Mouse (Mus musculus) limb, embryonic 11.5 days (tissue): ENCODE results near the gene Spcs1. TPM values are rescaled to one million over a fixed set of nuclear protein-coding genes. Genes with fewer than 3 reads are reported as not detected.
A peak's percentile ranks its signal among the peaks of the same experiment; 100 is the strongest.

Experiments used
- ATAC-seq: fragments of 200-750 bp; cut with Nextera tagmentation; 2 replicates; pipeline ENCODE4 v1.8.0; 2017; ENCODE audit warnings: low read depth; ENCODE audit not compliant: insufficient number of reproducible peaks, low FRiP score, low TSS enrichment
- DNase-seq: peaks from one replicate; pipeline ENCODE4 v3.0.0-alpha.2; 2015; ENCODE audit warnings: low spot score
- H3K27ac ChIP-seq: fragments of 300-500 bp; sonication (generic); replicated peaks from 2 replicates; pipeline ENCODE4 v1.5.1; 2014; ENCODE audit warnings: low read depth, mild to moderate bottlenecking, low read length
- H3K27me3 ChIP-seq: fragments of 300-500 bp; sonication (generic); 2 replicates; pipeline ENCODE4 v1.6.1; 2014; ENCODE audit warnings: mild to moderate bottlenecking, low read length, mixed read lengths; ENCODE audit not compliant: control insufficient read depth, insufficient read depth
- H3K36me3 ChIP-seq: fragments of 300-500 bp; sonication (generic); 2 replicates; pipeline ENCODE4 v1.6.1; 2014; ENCODE audit warnings: mild to moderate bottlenecking, low read length, moderate library complexity, mixed read lengths; ENCODE audit not compliant: control insufficient read depth, insufficient read depth
- H3K4me1 ChIP-seq: fragments of 300-500 bp; sonication (generic); 2 replicates; pipeline ENCODE4 v1.6.1; 2014; ENCODE audit warnings: low read length, mixed read lengths; ENCODE audit not compliant: control insufficient read depth, insufficient read depth
- H3K4me2 ChIP-seq: fragments of 300-500 bp; sonication (generic); 2 replicates; pipeline ENCODE4 v1.6.1; 2014; ENCODE audit warnings: low read depth, mild to moderate bottlenecking, moderate library complexity; ENCODE audit not compliant: severe bottlenecking
- H3K4me3 ChIP-seq: fragments of 300-500 bp; sonication (generic); 2 replicates; pipeline ENCODE4 v1.5.1; 2014; ENCODE audit warnings: low read depth, low read length
- H3K9ac ChIP-seq: fragments of 300-500 bp; sonication (generic); 2 replicates; pipeline ENCODE4 v1.6.1; 2014; ENCODE audit warnings: mild to moderate bottlenecking, low read length
- H3K9me3 ChIP-seq: fragments of 300-500 bp; sonication (generic); 2 replicates; pipeline ENCODE4 v1.6.1; 2016; ENCODE audit warnings: low read length; ENCODE audit not compliant: control insufficient read depth
- WGBS: fragments of 180-500 bp; shearing (Covaris S2); extraction: QIAGEN DNeasy Blood & Tissue Kit; methylation state at CpG from one replicate; pipeline ENCODE4 v1.1.7; 2014; 5-methylcytosine and 5-hydroxymethylcytosine counted together
- polyA plus RNA-seq: library from polyadenylated mRNA; unstranded; fragments of >200 nt; fragmentation: Nextera tagmentation; extraction: Ambion mirVana; gene quantifications from 2 replicates; pipeline ENCODE4 v1.2.1, GENCODE M21; 2014

Gene Spcs1
- polyA plus RNA-seq, 1 experiment from 2014 or later: 305 TPM

DNA sequence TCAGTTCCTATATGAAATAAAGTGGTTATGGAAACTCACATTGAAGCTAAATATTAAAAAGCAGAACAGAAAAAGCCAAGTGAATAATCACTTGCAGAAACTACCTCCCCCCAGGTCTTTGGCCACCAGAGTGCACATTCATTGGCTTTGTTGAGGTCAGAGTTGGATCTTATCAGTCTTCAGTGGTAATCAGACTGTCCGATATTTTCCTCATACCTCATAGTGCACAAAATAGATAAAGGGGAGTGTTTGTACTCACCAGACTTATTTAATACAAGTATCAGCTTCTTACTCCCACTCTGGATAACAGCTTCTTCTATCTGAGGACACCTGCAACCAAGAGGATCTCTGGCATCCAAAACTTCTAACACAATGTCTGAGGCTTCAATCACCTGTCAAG lies 14.6 kb upstream of the Spcs1 start:
- 93% methylated on average over 1 of the region's 1 CpGs for WGBS
- H3K36me3 ChIP-seq: peaks cover 32% of the 10 kb centered on the region
- H3K4me3 ChIP-seq: no peak overlapping the region
- no peak overlapping the region for H3K9ac ChIP-seq
- no peak overlapping the region for H3K4me2 ChIP-seq
- H3K27me3 ChIP-seq: no peaks in the 10 kb centered on the region
- no peaks in the 10 kb centered on the region for H3K9me3 ChIP-seq
- H3K4me1 ChIP-seq: peaks cover 9% of the 10 kb centered on the region
- no peak overlapping the region for H3K27ac ChIP-seq
- DNase-seq (no peak), ATAC-seq (no peak)

DNA sequence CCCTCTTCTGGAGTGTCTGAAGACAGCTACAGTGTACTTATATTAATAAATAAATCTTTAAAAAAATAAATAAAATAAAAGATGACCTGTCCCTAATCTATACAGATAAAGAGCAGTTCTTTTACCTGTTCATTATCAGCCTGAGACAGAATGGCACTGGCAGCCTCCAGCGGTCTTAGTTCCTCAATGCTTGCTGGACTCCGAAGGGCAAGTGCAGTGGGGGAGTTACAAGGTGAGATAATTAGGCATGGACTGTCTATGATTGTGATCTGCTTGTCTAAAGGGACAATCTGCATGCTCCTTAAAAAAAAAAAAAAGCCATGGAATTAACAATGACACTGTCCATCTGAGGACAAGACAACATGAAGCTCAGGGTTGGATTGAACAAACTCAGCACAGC lies 12.5 kb upstream of the Spcs1 start:
- Histone ChIP-seq H3K4me3 (no peak overlapping the region), H3K36me3 (peaks cover 35% of the 10 kb centered on the region)
- no peak for ATAC-seq

DNA sequence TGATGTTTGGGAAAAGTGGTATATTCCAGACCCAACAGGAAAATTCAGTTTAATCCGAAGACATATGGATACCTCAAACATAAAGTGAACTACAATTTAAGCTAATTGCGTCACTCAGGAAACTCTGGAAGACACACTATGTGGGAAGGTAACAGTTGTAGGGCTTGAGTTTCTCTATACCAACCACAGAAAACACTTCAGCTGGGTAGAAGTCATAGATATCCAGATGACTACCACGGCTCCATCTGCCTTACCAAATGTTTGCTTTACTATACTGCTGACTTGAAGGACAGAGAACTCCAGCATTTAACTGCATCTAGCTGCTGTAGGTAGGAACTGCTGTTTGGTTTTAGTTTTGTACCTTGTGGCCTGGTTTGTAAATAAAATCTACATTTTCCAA lies 10.1 kb upstream of the Spcs1 start:
- ATAC-seq: no peak
- no peaks in the 10 kb centered on the region for H3K4me1 ChIP-seq
- 91% methylated on average over 3 of the region's 3 CpGs for WGBS
- no peak overlapping the region for H3K9ac ChIP-seq
- H3K9me3 ChIP-seq: no peaks in the 10 kb centered on the region
- no peak for DNase-seq
- no peak overlapping the region for H3K4me3 ChIP-seq
- no peak overlapping the region for H3K27ac ChIP-seq
- H3K4me2 ChIP-seq: no peak overlapping the region
- no peaks in the 10 kb centered on the region for H3K27me3 ChIP-seq
- H3K36me3 ChIP-seq: peaks cover 38% of the 10 kb centered on the region

More for the DNA sequence above, 12.5 kb upstream of the Spcs1 start:
- Histone ChIP-seq H3K9ac (no peak overlapping the region), H3K9me3 (no peaks in the 10 kb centered on the region), H3K4me2 (no peak overlapping the region), H3K27ac (no peak overlapping the region), H3K27me3 (no peaks in the 10 kb centered on the region), H3K4me1 (peaks cover 7% of the 10 kb centered on the region; the same call in 1 of the 2 replicates)
- 98% methylated on average over 2 of the region's 2 CpGs for WGBS
- no peak for DNase-seq

DNA sequence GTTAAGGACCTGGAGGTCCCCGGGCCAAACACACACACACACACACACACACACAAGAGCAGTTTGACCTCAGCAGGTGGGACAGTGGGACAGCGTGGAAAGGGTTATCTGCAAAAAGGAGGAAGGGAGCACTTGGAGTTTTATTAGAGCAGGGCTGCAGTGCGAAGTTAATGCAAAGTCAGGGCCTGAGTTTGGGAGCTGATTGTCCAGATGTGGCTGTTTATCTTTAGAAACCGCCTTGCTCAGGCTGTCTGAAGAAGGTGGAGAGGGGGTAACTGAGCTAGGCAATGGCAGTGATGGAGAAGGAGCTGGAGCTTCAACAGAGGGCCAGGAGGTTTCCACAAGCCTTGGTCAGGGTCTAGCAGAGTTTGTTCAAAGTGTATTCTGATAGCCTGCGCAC lies 5.3 kb upstream of the Spcs1 start:
- Histone ChIP-seq H3K36me3 (peaks cover 15% of the 10 kb centered on the region; the same call in 1 of the 2 replicates), H3K27ac (no peak overlapping the region), H3K4me1 (no peaks in the 10 kb centered on the region), H3K4me2 (no peak overlapping the region), H3K9ac (no peak overlapping the region), H3K4me3 (no peak overlapping the region), H3K27me3 (no peaks in the 10 kb centered on the region), H3K9me3 (no peaks in the 10 kb centered on the region)
- ATAC-seq (no peak), DNase-seq (no peak)
- WGBS: 75% methylated on average over 5 of the region's 5 CpGs

DNA sequence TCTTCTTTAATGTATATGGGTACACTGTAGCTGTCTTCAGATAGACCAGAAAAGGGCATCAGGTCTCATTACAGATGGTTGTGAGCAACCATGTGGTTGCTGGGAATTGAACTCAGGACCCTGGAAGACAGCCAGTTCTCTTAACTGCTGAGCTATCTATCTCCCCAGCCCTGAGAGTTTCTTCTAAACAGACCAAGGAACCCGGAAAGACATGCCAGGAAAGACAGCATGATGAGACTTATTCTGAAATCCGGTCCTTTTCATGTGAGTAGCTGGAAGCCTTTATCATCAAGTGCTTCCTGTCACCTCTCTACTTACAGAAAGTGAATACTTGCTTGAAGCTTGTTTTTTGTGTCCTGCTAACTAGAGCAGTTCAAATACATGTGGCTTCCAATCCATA lies 3.1 kb upstream of the Spcs1 start:
- no peak for DNase-seq
- H3K36me3 ChIP-seq: peaks cover 6% of the 10 kb centered on the region; the same call in 1 of the 2 replicates
- H3K9ac ChIP-seq: no peak overlapping the region
- H3K27ac ChIP-seq: no peak overlapping the region
- no peak overlapping the region for H3K4me2 ChIP-seq
- no peaks in the 10 kb centered on the region for H3K27me3 ChIP-seq
- no peak overlapping the region for H3K4me3 ChIP-seq
- ATAC-seq: no peak
- H3K4me1 ChIP-seq: peaks cover 3% of the 10 kb centered on the region; the same call in 1 of the 2 replicates
- H3K9me3 ChIP-seq: no peaks in the 10 kb centered on the region
- WGBS: 83% methylated on average over 2 of the region's 2 CpGs

DNA sequence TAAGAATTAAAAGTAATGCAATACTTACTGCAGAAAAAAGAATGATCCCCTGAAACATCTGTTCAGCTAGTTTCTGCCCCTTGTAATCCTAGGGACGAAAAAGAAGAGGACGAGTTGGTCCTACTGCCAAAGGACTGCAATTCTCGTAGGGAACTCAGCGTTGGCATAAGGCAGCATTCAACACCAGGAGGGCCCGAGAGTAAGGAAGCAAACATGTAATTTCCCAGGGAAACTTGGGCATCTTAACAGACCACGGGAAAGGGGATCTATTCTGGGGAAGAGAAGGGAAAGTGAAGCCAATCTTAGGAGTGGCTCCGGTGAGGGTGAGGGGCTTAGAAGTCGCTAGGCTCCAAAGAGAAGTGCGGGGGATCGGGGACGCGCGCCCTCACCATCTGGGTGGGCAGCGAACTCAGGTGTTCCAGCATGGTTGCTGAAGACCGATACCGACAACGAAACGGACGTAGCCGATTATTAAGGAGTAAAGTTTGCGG lies 611 bp downstream of the Spcs1 start:
- Histone ChIP-seq H3K27ac (peak overlapping the region; percentile 89; the same call in 1 of the 2 replicates), H3K27me3 (no peaks in the 10 kb centered on the region), H3K4me1 (peaks cover 3% of the 10 kb centered on the region; the same call in 1 of the 2 replicates), H3K9ac (peak overlapping the region; percentile 87), H3K9me3 (no peaks in the 10 kb centered on the region), H3K4me2 (peak overlapping the region; percentile 86), H3K36me3 (0 out of 2 replicates have a peak, but pooled peaks cover 5% of the 10 kb centered on the region), H3K4me3 (peak overlapping the region; percentile 91)
- DNase-seq: no peak
- no peak for ATAC-seq
- WGBS: under 1% methylated on average over 21 of the region's 21 CpGs

DNA sequence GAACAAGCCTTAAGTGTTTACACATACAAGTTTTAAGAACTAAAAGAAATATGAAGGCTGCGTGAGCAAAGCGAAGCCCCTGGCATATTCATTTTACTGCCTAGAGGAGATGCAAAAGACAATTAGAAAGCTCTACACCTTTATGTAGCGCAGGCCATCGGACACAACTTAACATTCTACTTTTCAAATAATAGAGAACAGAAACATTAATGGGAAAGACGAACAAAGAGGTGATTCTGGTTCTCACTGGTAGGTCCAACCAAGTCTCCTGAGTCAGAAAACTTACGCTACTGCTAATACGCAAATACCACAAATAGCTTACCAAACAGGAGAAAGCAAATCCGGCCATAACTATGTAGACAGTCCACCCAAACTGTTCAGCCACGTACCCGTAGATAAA lies 1.1 kb downstream of the Spcs1 start:
- Histone ChIP-seq H3K9ac (peak overlapping the region; percentile 87), H3K4me2 (peak overlapping the region; percentile 86), H3K4me1 (peaks cover 3% of the 10 kb centered on the region; the same call in 1 of the 2 replicates), H3K9me3 (no peaks in the 10 kb centered on the region), H3K27ac (no peak overlapping the region), H3K4me3 (peak overlapping the region; percentile 91), H3K36me3 (0 out of 2 replicates have a peak, but pooled peaks cover 5% of the 10 kb centered on the region), H3K27me3 (no peaks in the 10 kb centered on the region)
- DNase-seq (no peak), ATAC-seq (no peak)
- 70% methylated on average over 10 of the region's 10 CpGs for WGBS

DNA sequence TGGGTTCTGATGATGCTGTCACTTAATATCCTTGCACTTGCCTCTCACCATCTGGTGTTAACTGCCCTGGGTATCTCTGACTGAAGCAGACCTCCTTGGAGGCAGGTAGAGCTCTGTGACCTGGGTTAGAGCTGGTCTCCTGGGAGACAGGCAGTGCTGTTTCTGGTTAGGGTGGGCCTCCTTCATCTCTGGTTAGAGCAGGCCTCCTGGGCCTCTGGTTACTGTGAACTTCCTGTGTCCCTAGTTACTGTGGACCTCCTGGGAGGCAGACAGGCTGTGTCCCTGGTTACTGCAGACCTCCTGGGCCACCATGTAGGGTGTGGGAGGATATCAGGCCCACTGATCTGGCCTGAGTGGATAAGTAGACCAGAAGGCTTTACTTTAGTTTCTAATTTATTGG lies 5.1 kb downstream of the Spcs1 start:
- Histone ChIP-seq H3K4me2 (no peak overlapping the region), H3K9me3 (no peaks in the 10 kb centered on the region), H3K9ac (no peak overlapping the region), H3K4me1 (peaks cover 3% of the 10 kb centered on the region; the same call in 1 of the 2 replicates), H3K27me3 (no peaks in the 10 kb centered on the region), H3K27ac (no peak overlapping the region), H3K4me3 (no peak overlapping the region), H3K36me3 (0 out of 2 replicates have a peak, but pooled peaks cover 5% of the 10 kb centered on the region)
- ATAC-seq: no peak
- DNase-seq: no peak

DNA sequence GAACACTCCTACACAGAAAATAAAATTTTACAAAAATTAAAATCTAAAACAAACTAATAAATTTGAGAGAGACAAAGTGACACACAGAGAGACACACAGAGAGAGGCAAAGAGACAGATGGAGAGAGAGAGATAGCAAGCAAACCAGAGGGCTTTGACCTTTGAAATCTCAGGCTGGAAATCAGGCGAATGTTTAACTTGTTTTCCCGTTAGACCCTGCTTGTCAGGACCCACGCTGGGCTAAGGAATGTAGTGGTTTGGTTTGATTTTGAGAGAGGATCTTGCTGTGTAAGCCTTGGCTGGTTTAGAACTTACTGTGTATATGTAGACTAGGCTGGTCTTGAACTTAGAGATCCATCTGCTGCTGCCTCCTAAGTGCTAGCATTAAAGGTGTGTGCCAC lies 25.2 kb downstream of the Spcs1 start:
- no peak overlapping the region for H3K9ac ChIP-seq
- WGBS: 86% methylated on average over 3 of the region's 3 CpGs
- peaks cover 3% of the 10 kb centered on the region; the same call in 1 of the 2 replicates for H3K36me3 ChIP-seq
- no peaks in the 10 kb centered on the region for H3K9me3 ChIP-seq
- ATAC-seq (no peak), DNase-seq (no peak)
- no peak overlapping the region for H3K27ac ChIP-seq
- H3K4me1 ChIP-seq: no peaks in the 10 kb centered on the region
- H3K4me2 ChIP-seq: no peak overlapping the region
- H3K27me3 ChIP-seq: no peaks in the 10 kb centered on the region
- H3K4me3 ChIP-seq: no peak overlapping the region
